Mouse (Mus musculus) embryonic facial prominence, embryonic 10.5 days (tissue): ENCODE data around the gene Gm2a. TPM values are rescaled to one million over a fixed set of nuclear protein-coding genes. Genes with fewer than 3 reads are reported as not detected.

Experiments
- DNase-seq: peaks from one replicate; pipeline ENCODE4 v3.0.0-alpha.2; 2017; ENCODE audit warnings: low spot score
- H3K27ac ChIP-seq: fragments of 300-500 bp; sonication (generic); replicated peaks from 2 replicates; pipeline ENCODE4 v1.5.1; 2016; ENCODE audit warnings: mild to moderate bottlenecking
- H3K27me3 ChIP-seq: fragments of 300-500 bp; sonication (generic); replicated peaks from 2 replicates; pipeline ENCODE4 v1.6.1; 2016; ENCODE audit warnings: low read depth, mild to moderate bottlenecking; ENCODE audit not compliant: poor library complexity, severe bottlenecking
- H3K36me3 ChIP-seq: fragments of 300-500 bp; sonication (generic); replicated peaks from 2 replicates; pipeline ENCODE4 v1.6.1; 2016; ENCODE audit warnings: mild to moderate bottlenecking, moderate library complexity
- H3K4me1 ChIP-seq: fragments of 300-500 bp; sonication (generic); 2 replicates; pipeline ENCODE4 v1.6.1; 2016
- H3K4me3 ChIP-seq: fragments of 300-500 bp; sonication (generic); 2 replicates; pipeline ENCODE4 v1.5.1; 2016; ENCODE audit warnings: mild to moderate bottlenecking, moderate library complexity
- H3K9me3 ChIP-seq: fragments of 300-500 bp; sonication (generic); 2 replicates; pipeline ENCODE4 v1.6.1; 2016; ENCODE audit warnings: mild to moderate bottlenecking
- WGBS: fragments of 180-500 bp; shearing (Covaris S2); methylation state at CpG from one replicate; pipeline ENCODE4 v1.1.7; 2016; 5-methylcytosine and 5-hydroxymethylcytosine counted together
- polyA plus RNA-seq: library from polyadenylated mRNA; unstranded; fragments of >200 nt; fragmentation: Nextera tagmentation; extraction: Ambion mirVana; gene quantifications from 2 replicates; pipeline ENCODE4 v1.2.1, GENCODE M21; 2016

Gene Gm2a
- polyA plus RNA-seq, 1 experiment from 2014 or later: 7.2 TPM

GRCm38 (mm10) chr11:55117031-55117430 lies 19.1 kb downstream of the Gm2a start:
- 83% methylated on average over 2 of the region's 2 CpGs for WGBS
- no peak overlapping the region for H3K27ac ChIP-seq

GRCm38 (mm10) chr11:55120279-55120678 lies 22.4 kb downstream of the Gm2a start:
- H3K4me3 ChIP-seq: no peak overlapping the region
- no peak overlapping the region for H3K27ac ChIP-seq
- H3K4me1 ChIP-seq: peaks cover 4% of the 10 kb centered on the region; the same call in 1 of the 2 replicates
- H3K27me3 ChIP-seq: no peaks in the 10 kb centered on the region
- H3K36me3 ChIP-seq: no peaks in the 10 kb centered on the region
- no peak for DNase-seq
- H3K9me3 ChIP-seq: no peaks in the 10 kb centered on the region

More at GRCm38 (mm10) chr11:55117031-55117430, 19.1 kb downstream of the Gm2a start:
- Histone ChIP-seq H3K9me3 (no peaks in the 10 kb centered on the region), H3K27me3 (no peaks in the 10 kb centered on the region), H3K4me3 (no peak overlapping the region), H3K4me1 (peaks cover 17% of the 10 kb centered on the region), H3K36me3 (no peaks in the 10 kb centered on the region)
- DNase-seq: no peak

GRCm38 (mm10) chr11:55120821-55121271 lies 22.9 kb downstream of the Gm2a start:
- DNase-seq: no peak
- no peaks in the 10 kb centered on the region for H3K9me3 ChIP-seq
- H3K27ac ChIP-seq: no peak overlapping the region
- no peak overlapping the region for H3K4me3 ChIP-seq
- 78% methylated on average over 8 of the region's 8 CpGs for WGBS
- no peaks in the 10 kb centered on the region for H3K36me3 ChIP-seq
- H3K27me3 ChIP-seq: no peaks in the 10 kb centered on the region
- H3K4me1 ChIP-seq: peaks cover 4% of the 10 kb centered on the region; the same call in 1 of the 2 replicates

GRCm38 (mm10) chr11:55121430-55121829 lies 23.5 kb downstream of the Gm2a start:
- no peak overlapping the region for H3K27ac ChIP-seq
- 83% methylated on average over 1 of the region's 1 CpGs for WGBS

GRCm38 (mm10) chr11:55126663-55127062 lies 28.7 kb downstream of the Gm2a start:
- WGBS: 84% methylated on average over 3 of the region's 3 CpGs
- no peak for DNase-seq
- Histone ChIP-seq H3K4me3 (no peak overlapping the region), H3K9me3 (no peaks in the 10 kb centered on the region), H3K27ac (no peak overlapping the region), H3K27me3 (no peaks in the 10 kb centered on the region), H3K4me1 (no peaks in the 10 kb centered on the region), H3K36me3 (no peaks in the 10 kb centered on the region)

More at GRCm38 (mm10) chr11:55121430-55121829, 23.5 kb downstream of the Gm2a start:
- no peaks in the 10 kb centered on the region for H3K27me3 ChIP-seq
- DNase-seq: no peak
- no peaks in the 10 kb centered on the region for H3K9me3 ChIP-seq
- H3K36me3 ChIP-seq: no peaks in the 10 kb centered on the region
- peaks cover 4% of the 10 kb centered on the region; the same call in 1 of the 2 replicates for H3K4me1 ChIP-seq
- H3K4me3 ChIP-seq: no peak overlapping the region

GRCm38 (mm10) chr11:55127937-55128336 lies 30.0 kb downstream of the Gm2a start:
- DNase-seq: no peak
- no peaks in the 10 kb centered on the region for H3K27me3 ChIP-seq
- 89% methylated on average over 6 of the region's 6 CpGs for WGBS
- no peaks in the 10 kb centered on the region for H3K36me3 ChIP-seq
- no peak overlapping the region for H3K4me3 ChIP-seq
- no peaks in the 10 kb centered on the region for H3K4me1 ChIP-seq
- H3K27ac ChIP-seq: no peak overlapping the region
- H3K9me3 ChIP-seq: no peaks in the 10 kb centered on the region

GRCm38 (mm10) chr11:55128411-55128810 lies 30.5 kb downstream of the Gm2a start:
- Histone ChIP-seq H3K4me3 (no peak overlapping the region), H3K4me1 (no peaks in the 10 kb centered on the region), H3K36me3 (no peaks in the 10 kb centered on the region), H3K9me3 (no peaks in the 10 kb centered on the region), H3K27ac (no peak overlapping the region), H3K27me3 (no peaks in the 10 kb centered on the region)
- DNase-seq: no peak
- 83% methylated on average over 3 of the region's 3 CpGs for WGBS

- H3K4me1 ChIP-seq: no peaks in the 10 kb centered on the region
- no peak overlapping the region for H3K4me3 ChIP-seq
- no peak overlapping the region for H3K27ac ChIP-seq
- WGBS: 86% methylated on average over 11 of the region's 11 CpGs
- DNase-seq: no peak
- H3K27me3 ChIP-seq: no peaks in the 10 kb centered on the region
- H3K36me3 ChIP-seq: no peaks in the 10 kb centered on the region
- no peaks in the 10 kb centered on the region for H3K9me3 ChIP-seq
These were observed 33.3 kb downstream of the Gm2a start for GRCm38 (mm10) chr11:55131077-55131742.

- H3K27ac ChIP-seq: no peak overlapping the region
- DNase-seq: no peak
- no peaks in the 10 kb centered on the region for H3K36me3 ChIP-seq
- H3K4me1 ChIP-seq: no peaks in the 10 kb centered on the region
- WGBS: 90% methylated on average over 1 of the region's 1 CpGs
- no peak overlapping the region for H3K4me3 ChIP-seq
- no peaks in the 10 kb centered on the region for H3K9me3 ChIP-seq
- no peaks in the 10 kb centered on the region for H3K27me3 ChIP-seq
These were observed 34.0 kb downstream of the Gm2a start for GRCm38 (mm10) chr11:55131946-55132345.

- Histone ChIP-seq H3K9me3 (no peaks in the 10 kb centered on the region), H3K36me3 (no peaks in the 10 kb centered on the region), H3K4me3 (no peak overlapping the region), H3K4me1 (no peaks in the 10 kb centered on the region), H3K27ac (no peak overlapping the region), H3K27me3 (no peaks in the 10 kb centered on the region)
- 92% methylated on average over 1 of the region's 1 CpGs for WGBS
- DNase-seq: no peak
These were observed 35.3 kb downstream of the Gm2a start for GRCm38 (mm10) chr11:55133204-55133603.

- Histone ChIP-seq H3K27me3 (no peaks in the 10 kb centered on the region), H3K9me3 (no peaks in the 10 kb centered on the region), H3K27ac (no peak overlapping the region), H3K4me1 (no peaks in the 10 kb centered on the region), H3K36me3 (no peaks in the 10 kb centered on the region), H3K4me3 (no peak overlapping the region)
- DNase-seq: no peak
- 98% methylated on average over 1 of the region's 1 CpGs for WGBS
These were observed 36.5 kb downstream of the Gm2a start for GRCm38 (mm10) chr11:55134407-55134806.

GRCm38 (mm10) chr11:55134871-55135270 lies 37.0 kb downstream of the Gm2a start:
- H3K27me3 ChIP-seq: no peaks in the 10 kb centered on the region
- H3K27ac ChIP-seq: no peak overlapping the region
- DNase-seq: no peak
- no peaks in the 10 kb centered on the region for H3K4me1 ChIP-seq
- no peaks in the 10 kb centered on the region for H3K9me3 ChIP-seq
- no peaks in the 10 kb centered on the region for H3K36me3 ChIP-seq
- no peak overlapping the region for H3K4me3 ChIP-seq
- 91% methylated on average over 5 of the region's 5 CpGs for WGBS

- H3K27me3 ChIP-seq: no peaks in the 10 kb centered on the region
- DNase-seq: no peak
- H3K36me3 ChIP-seq: no peaks in the 10 kb centered on the region
- H3K4me1 ChIP-seq: no peaks in the 10 kb centered on the region
- WGBS: 69% methylated on average over 15 of the region's 15 CpGs
- H3K27ac ChIP-seq: no peak overlapping the region
- H3K4me3 ChIP-seq: no peak overlapping the region
- no peaks in the 10 kb centered on the region for H3K9me3 ChIP-seq
These were observed 39.0 kb downstream of the Gm2a start for GRCm38 (mm10) chr11:55136770-55137547.
